Mouse (Mus musculus) G1E (cell line): ENCODE measurements around the gene Mkrn2.

Experiments used
- CTCF ChIP-seq: IDR thresholded peaks from 2 replicates; pipeline ENCODE4 v1.5.1; 2012; ENCODE audit warnings: low read depth, low read length, inconsistent platforms, mixed read lengths
- GATA1 ChIP-seq: IDR thresholded peaks from 2 replicates; pipeline ENCODE4 v1.6.1; 2012; ENCODE audit warnings: borderline replicate concordance, low read length, inconsistent platforms, mixed read lengths
- GATA2 ChIP-seq: IDR thresholded peaks from 2 replicates; pipeline ENCODE4 v1.6.1; 2012; ENCODE audit warnings: low read depth, low read length, inconsistent platforms, borderline replicate concordance
- POLR2AphosphoS5 ChIP-seq: IDR thresholded peaks from 2 replicates; pipeline ENCODE4 v1.6.1; 2012; ENCODE audit warnings: low read depth, low read length, inconsistent platforms; ENCODE audit not compliant: insufficient replicate concordance
- TAL1 ChIP-seq: conservative IDR thresholded peaks from 2 replicates; pipeline ENCODE4 v1.6.1; 2012; ENCODE audit warnings: low read depth, low read length, inconsistent platforms, mixed read lengths

GRCm38 (mm10) chr6:115619818-115620217, 18.1 kb downstream of the Mkrn2 start:
- TF ChIP-seq CTCF (no peak), GATA1 (no peak), TAL1 (no peak), POLR2AphosphoS5 (no peak), GATA2 (no peak)
